ENCODE assay signal across 11 mouse cellular contexts in the genomic region with DNA sequence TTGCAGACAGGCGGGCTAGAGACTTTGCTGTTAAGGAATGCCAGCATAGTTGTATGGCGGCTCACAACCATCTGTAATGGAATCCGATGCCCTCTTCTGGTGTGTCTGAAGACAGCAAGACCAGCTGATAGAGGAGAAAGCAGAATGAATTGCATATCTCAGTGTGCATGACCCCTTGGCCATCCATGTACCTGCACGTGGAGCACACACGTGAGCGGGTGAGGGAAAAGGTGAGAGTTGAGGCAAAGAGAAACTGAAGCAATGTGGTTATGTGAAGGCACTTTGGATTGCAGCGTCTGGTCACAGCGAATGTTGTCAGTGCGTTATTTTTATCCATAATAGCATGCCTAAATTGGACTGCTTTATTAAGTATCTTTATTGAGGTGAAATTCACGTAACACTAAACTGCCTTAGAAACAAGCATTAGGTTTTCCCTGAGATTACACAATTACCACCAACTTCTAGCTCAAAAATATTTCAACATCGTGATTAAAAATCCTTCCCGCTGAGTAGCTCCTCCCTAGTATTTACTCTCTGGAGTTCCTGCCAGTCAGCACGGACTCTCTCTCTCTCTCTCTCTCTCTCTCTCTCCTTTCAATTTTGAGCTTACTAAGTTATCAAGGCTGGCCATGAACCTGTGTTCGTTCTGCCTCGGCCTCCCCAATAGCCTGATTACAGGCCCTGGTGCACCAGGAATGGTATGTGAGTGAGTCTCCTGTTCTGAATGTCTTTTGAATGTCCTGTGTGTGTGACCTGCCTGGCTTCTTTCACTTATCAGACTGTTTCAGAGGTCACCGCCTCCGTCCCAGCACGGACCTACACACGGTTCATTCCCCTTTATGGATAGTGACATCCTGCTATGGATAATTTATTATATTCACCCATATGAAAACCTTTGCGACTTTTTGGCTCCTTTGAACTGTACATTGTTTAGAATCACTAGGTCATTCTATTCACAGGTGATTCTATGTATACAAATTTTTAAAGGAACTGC.
"Had no signal": no experiment of that assay in that cellular context is flagged by ENCODE, and none has a peak within 500 bp of the region (broad histone marks: within the 10 kb centered on the region; RNA-seq: fewer than 3 reads in every experiment).

No protein-coding gene starts in this region.

- H3K36me3 ChIP-seq: limb, embryonic 12.5 days; midbrain, embryonic 13.5 days had no signal

- H3K4me1 ChIP-seq: limb, embryonic 12.5 days; midbrain, embryonic 13.5 days had no signal

- H3K9me3 ChIP-seq: limb, embryonic 12.5 days; midbrain, embryonic 13.5 days had no signal

- H3K9ac ChIP-seq: limb, embryonic 12.5 days; midbrain, embryonic 13.5 days had no signal

- H3K4me2 ChIP-seq: limb, embryonic 12.5 days; liver, embryonic 11.5 days; midbrain, embryonic 13.5 days had no signal

- H3K4me3 ChIP-seq: limb, embryonic 12.5 days; midbrain, embryonic 13.5 days had no signal

- H3K27ac ChIP-seq: kidney, postnatal 0 days; limb, embryonic 12.5 days; midbrain, embryonic 13.5 days had no signal

- H3K27me3 ChIP-seq: limb, embryonic 12.5 days; midbrain, embryonic 13.5 days had no signal

- DNase-seq: kidney, adult 8-10 months; kidney, postnatal 36 days; layer of hippocampus, adult 9-11 months; right cerebral cortex, postnatal 25 days; thymus, postnatal 4 days had no signal

- ATAC-seq: inflammation-experienced regulatory T-cells, adult 6 months; intestine, postnatal 0 days; midbrain, embryonic 13.5 days had no signal
